Mouse (Mus musculus) ES-E14 (cell line): ENCODE measurements around the gene Sptlc3. TPM values are rescaled to one million over a fixed set of nuclear protein-coding genes. Genes with fewer than 3 reads are reported as not detected.

ENCODE experiments used
- DNase-seq: peaks from one replicate; pipeline ENCODE4 v3.0.0-alpha.2; 2013; ENCODE audit warnings: low read depth, low spot score
- H3K27ac ChIP-seq: 2 replicates; pipeline ENCODE4 v1.5.1; 2012; ENCODE audit warnings: low read depth, mild to moderate bottlenecking, low read length, moderate library complexity, mixed read lengths; ENCODE audit not compliant: poor library complexity, insufficient read depth, severe bottlenecking
- H3K36me3 ChIP-seq: 2 replicates; pipeline ENCODE4 v1.6.1; 2012; ENCODE audit warnings: mild to moderate bottlenecking, low read length, moderate library complexity, mixed read lengths; ENCODE audit not compliant: control insufficient read depth, poor library complexity, insufficient read depth, severe bottlenecking
- H3K4me1 ChIP-seq, 2 experiments: fragments of 150-350 bp in 1 of 2; sonication (generic) in 1 of 2; 2 replicates each; pipeline ENCODE4 v1.6.1; 2012; ENCODE audit warnings: low read length in 2 of 2, mild to moderate bottlenecking in 1 of 2, mixed read lengths in 1 of 2; ENCODE audit not compliant: control insufficient read depth in 2 of 2, insufficient read depth in 2 of 2, poor library complexity in 1 of 2
- H3K4me3 ChIP-seq, 2 experiments: fragments of 150-350 bp in 1 of 2; sonication (generic) in 1 of 2; 2 replicates each; pipeline ENCODE4 v1.5.1; 2012; ENCODE audit warnings: low read length in 2 of 2, low read depth in 1 of 2, mild to moderate bottlenecking in 1 of 2, mixed read lengths in 1 of 2; ENCODE audit not compliant: insufficient read depth in 1 of 2, poor library complexity in 1 of 2, severe bottlenecking in 1 of 2
- H3K9ac ChIP-seq: 2 replicates; pipeline ENCODE4 v1.6.1; 2012; ENCODE audit warnings: low read depth, mild to moderate bottlenecking, low read length, mixed read lengths; ENCODE audit not compliant: poor library complexity, insufficient read depth, severe bottlenecking
- H3K9me3 ChIP-seq: fragments of 150-350 bp; sonication (generic); 2 replicates; pipeline ENCODE4 v1.6.1; 2012; ENCODE audit warnings: low read depth, mild to moderate bottlenecking, low read length; ENCODE audit not compliant: control insufficient read depth, insufficient read depth
- CHD2 ChIP-seq: IDR thresholded peaks from 2 replicates; pipeline ENCODE4 v1.6.1; 2014; ENCODE audit warnings: mild to moderate bottlenecking, low read depth, low read length, inconsistent platforms
- HCFC1 ChIP-seq: IDR thresholded peaks from 2 replicates; pipeline ENCODE4 v1.6.1; 2012; ENCODE audit warnings: low read length, inconsistent platforms, borderline replicate concordance; ENCODE audit not compliant: insufficient read depth
- MAFK ChIP-seq: IDR thresholded peaks from 2 replicates; pipeline ENCODE4 v1.6.1; 2014; ENCODE audit warnings: mild to moderate bottlenecking, low read depth, low read length, inconsistent platforms; ENCODE audit not compliant: insufficient read depth
- ZC3H11A ChIP-seq: IDR thresholded peaks from 2 replicates; pipeline ENCODE4 v1.6.1; 2012; ENCODE audit warnings: low read depth, mild to moderate bottlenecking, inconsistent platforms, low read length, borderline replicate concordance
- ZNF384 ChIP-seq: IDR thresholded peaks from 2 replicates; pipeline ENCODE4 v1.6.1; 2012; ENCODE audit warnings: low read depth, low read length, inconsistent platforms
- in situ Hi-C, 2 experiments: fragments of 600-800 bp; cut with MboI; formaldehyde crosslinking; loops; one replicate each; pipeline ENCODE4 v1.15.1; 2025; ENCODE audit warnings: low sequenced_read_pairs in 2 of 2, inconsistent platforms in 1 of 2; ENCODE audit not compliant: unreplicated experiment in 2 of 2
- total RNA-seq: library from RNA; depleted of rRNA; stranded (reverse); fragments of 300-350 nt; gene quantifications from 2 replicates; pipeline ENCODE4 v1.2.3, GENCODE M21; 2012; rRNA removed

Sptlc3 gene
- total RNA-seq, 1 experiment, result 0.13 TPM

GRCm38 (mm10) chr2:139682540-139682939 lies 188.8 kb downstream of the Sptlc3 start:
- no peak overlapping the region for H3K4me3 ChIP-seq
- no peaks in the 10 kb centered on the region for H3K36me3 ChIP-seq
- H3K27ac ChIP-seq, result no peak overlapping the region
- no peaks in the 10 kb centered on the region for H3K9me3 ChIP-seq
- no peak for DNase-seq
- TF ChIP-seq ZNF384 (no peak), MAFK (no peak), HCFC1 (no peak), ZC3H11A (no peak), CHD2 (no peak)
- in situ Hi-C loops, result no loop called here
- no peak overlapping the region for H3K9ac ChIP-seq
- H3K4me1 ChIP-seq, result no peaks in the 10 kb centered on the region

Other genes starting within 250 kb of the Sptlc3 start
- gene Ism1, start 184.3 kb downstream of the Sptlc3 start, total RNA-seq, result 0.58 and 0.76 TPM in 2 replicates